Mouse (Mus musculus): ENCODE measurements at regions not wholly inside any gene's neighbourhood (a gene's known extent, or its start where the extent isn't known, plus 50 kb on each side); places are given as distances from the start of the nearest gene placed in this dataset.

DNA sequence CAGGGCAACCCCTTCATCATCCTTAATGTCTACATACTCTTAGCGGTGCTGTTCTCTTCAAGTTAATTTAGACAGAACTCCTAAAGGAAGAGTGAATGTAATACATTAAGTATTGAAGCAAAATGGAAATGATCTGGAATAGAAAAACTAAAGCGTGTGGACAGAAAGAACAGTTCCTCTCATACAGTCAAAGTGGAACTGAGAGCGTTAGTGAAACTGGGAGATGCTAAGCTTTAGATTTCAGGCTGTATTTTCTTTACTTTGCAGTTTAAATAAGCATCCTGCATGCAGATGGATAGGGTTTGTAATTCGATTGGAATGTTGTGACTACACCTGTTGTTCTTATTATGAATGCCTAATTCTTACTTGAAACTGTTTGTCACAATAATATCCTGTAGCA lies 286.5 kb upstream of the Pitrm1 start:
- TF ChIP-seq CTCF (IDR thresholded peaks at IDR 0.05; ENCODE audit: borderline replicate concordance, control insufficient read depth, extremely low read depth, insufficient read depth, low read length, poor library complexity) (no peak), POLR2A (IDR thresholded peaks at IDR 0.05; ENCODE audit: control insufficient read depth, extremely low read depth, insufficient read depth, low read length, poor library complexity) (no peak)
